Mouse (Mus musculus) Muller cell, postnatal 12 days (primary cell): Measurements from ENCODE around the gene Grpel1.

ENCODE experiments used
- DNase-seq: peaks from one replicate; pipeline ENCODE4 v3.0.0-alpha.2; 2015; ENCODE audit errors: inconsistent ontology term

The Grpel1 gene

DNA sequence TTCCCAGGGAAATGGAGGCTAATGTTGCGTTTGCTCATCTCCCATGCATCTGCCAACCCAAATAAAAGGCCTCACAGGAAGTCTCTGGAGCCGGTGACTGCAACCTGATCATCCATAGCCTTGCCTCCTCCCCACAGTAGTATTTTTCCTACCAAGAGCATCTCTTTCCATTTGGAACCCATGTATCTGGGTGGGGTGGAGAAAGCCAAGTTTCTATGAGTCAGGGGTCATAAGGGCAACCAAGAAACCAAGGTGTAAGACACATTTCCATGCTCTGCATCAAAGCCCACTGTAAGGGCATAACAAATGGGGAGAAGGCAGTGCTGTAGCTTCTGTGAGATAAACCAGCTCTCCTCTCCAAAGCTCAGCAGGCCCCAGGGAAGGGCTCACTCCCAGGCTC is 3.6 kb upstream of the Grpel1 start:
- no peak for DNase-seq

DNA sequence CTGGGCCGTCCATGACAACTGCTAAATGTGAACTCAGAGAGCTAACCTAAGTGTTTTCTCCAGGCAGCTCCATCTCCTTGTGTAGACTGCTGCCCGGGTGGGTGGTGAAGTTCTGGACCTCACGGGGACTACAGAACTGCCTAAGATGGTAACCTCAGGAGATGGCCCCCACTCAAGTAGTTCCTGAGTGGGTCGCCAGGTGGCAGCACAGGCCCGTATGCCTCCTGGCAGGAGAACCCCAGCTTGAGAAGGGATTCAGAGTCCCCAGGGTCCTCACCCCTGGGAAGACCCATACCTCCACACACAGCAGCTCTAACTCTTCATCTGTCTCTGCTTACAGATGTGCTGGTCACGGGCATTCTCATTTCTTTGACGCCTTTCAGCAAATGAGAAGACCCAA is 2.0 kb upstream of the Grpel1 start:
- DNase-seq = peak; percentile 70

DNA sequence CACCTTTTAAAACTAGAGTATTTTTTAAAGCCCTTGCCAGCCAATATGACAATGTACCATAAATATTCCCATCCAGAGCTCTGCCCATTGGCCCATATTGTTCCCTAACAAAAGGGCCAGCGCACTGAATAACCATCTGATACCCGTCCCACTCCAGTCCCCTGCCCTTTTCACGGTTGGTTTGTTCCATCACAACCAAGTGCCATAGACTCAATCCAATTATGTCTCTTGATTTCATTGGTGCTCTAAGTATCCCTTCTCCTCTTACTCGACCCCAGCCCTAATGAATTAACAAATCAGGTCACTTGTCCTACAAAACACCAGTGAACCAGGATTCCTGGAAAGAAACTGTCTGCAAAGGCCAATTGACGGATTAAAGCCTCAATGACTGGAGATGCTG is 1.4 kb upstream of the Grpel1 start:
- peak; percentile 66 for DNase-seq

DNA sequence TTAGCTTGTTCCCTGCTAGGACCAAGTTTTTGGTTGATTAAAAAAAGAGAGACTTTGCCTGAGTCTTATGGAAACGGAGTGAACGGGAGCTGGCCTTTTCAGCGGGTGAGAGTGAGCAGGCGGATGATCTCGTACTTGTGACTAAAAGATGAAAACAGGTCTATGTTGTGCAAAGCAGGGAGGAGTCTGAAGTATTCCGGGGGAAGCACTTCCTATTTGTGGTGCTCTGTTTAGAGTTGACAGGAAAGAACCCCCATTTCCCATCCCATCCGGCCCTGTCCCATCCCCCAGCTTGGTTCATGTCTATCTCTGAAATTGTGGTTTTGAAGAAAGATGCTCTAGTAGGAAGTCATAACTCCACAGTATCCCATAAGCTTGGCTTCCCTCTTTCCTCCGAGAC is 1.1 kb downstream of the Grpel1 start:
- DNase-seq = no peak

DNA sequence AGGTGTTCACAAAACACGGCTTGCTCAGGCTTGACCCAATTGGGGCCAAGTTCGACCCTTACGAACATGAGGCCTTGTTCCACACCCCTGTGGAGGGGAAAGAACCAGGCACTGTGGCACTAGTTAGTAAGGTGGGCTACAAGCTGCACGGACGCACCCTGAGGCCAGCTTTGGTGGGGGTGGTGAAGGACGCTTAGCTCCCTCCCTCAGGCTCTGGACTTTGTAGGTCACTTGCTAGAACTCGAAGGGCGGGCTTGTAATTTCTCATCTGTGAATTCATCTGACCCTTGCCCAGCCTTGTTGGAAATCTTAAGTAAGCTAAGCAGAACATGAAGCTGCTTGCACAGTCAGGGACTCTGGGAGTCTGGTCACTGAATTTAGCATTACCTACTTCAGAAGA is 6.4 kb downstream of the Grpel1 start:
- no peak for DNase-seq

DNA sequence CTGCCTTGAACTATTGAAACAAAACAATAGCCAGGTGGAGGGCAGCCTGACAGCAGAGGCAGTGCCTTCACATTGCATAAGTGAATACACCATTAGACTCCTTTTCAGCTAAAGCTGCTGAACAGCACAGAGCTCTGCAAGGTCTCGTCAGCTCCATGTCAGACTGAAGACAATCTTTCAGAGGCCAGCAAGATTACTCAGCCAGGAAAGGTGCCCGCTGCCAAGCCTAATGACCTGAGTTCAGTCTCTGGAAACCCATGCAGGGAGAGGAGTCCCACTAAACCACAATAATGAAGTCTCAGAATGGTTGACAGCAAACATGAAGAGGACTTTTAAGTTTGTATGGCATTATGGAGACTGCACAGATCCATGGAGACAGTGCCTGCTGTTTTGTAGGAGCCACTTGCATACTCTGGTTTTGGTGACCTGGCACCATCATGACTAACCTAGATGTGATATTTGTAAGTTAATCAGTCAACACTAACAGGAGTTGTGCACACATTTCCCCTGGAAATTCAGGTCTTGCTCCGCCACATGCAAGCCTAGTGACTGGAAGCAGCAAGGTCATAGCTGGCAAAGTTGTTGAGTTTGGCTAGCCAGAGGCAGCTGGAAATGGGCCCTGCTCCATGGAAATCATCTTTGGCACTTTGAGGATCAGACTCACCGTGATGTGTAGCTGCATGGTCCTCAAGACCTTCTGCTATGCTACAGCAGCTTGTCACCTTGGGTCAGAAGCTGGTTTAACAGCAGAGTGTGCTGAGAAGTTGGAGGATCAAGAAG is 8.3 kb downstream of the Grpel1 start:
- no peak for DNase-seq

DNA sequence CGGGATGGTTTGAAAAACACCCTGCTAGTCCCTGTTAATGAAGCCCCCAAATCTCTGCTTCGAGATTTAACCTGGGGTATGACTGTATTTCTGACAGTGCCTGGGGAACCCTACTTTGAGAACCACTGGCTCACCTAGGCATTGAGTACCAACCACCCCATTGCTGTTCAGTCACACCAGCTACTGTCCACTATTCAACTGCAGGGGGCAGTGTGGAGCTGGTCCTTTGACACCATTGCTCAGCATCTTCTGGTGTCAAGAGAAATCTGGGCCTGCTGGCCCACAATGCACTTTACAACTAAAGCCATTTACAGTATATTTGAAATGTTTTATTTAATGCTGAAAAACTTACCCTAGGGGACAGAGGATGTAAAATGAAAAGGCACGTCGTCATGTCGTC is 9.5 kb downstream of the Grpel1 start:
- DNase-seq = no peak

DNA sequence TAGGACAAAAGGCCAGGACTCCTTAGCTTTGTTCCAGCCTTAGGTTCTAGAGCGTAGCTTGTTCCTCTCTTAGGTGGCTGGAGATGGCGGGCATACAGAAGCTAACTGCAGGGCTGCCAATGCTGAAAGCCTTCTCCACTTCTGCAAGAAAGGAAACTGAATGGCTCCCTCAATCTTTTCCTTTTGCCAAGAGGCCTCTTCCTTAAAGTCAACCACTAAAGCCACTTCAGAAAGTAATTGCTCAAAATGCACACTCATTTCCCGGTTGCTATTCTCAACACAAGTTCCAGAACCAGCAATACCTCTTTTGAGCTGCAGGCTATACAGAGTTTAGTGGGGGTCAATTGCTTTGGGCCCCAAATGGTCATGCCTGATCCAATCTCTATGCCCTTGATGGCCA is 12.7 kb downstream of the Grpel1 start:
- DNase-seq = no peak

DNA sequence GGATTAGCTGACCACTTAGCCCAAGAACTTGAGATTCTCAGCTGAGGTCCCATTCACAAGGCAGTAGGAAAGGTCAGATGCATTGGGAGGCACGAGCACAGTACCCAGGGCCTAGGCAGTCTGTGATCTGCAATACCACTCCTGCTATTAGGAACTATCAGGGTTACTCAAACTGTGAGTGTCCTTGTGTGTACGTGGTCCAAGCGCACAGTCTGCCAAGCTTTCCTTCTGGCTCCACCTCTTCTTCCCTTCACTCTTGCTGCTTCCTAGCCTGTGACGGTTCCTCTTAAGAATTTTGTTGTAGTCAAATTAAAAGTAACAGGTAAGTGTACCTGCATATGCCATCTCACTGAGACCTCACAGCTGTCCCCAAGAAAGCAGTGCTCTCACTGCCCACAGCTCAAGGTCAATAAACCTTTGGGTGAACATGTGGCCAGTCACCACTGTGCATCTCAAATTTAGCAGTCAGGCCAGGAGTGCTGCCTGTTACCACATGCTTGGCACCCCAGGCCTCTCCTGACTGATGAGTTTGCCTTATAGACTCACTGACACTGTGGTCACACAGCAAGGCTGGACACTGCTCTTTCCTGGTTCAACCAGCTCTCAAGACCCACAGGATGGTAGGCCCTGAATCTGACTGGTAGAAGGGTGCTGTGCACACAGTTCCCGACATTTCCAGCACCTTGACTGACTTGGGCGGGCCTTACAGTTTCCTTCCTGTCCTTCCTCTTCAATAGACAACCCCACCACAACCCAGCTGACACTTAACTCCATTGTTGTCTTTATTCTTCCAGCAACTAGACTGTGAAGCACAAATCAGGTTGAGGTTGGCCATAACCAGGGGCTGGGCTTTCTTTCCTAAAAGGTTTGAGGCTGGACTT is 14.0 kb downstream of the Grpel1 start:
- no peak for DNase-seq

DNA sequence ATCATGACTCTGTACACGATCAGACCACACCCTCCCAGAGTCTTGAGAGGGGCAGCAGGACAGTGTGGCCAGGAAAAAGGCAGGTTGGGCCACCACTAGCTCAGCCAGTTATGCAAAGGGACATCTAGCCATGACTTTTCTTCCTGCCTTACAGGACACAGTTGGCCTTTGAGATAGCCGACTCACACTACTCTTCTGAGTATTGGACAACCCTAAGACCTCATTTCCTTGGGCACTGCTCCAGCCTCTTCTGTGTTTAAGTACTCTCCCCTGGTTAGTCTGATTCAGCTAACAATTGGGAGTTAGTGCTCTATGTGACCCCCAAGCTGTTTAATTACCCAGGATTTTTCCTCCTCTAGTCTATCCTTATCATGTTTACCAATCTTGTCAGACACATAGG is 14.9 kb downstream of the Grpel1 start:
- no peak for DNase-seq

DNA sequence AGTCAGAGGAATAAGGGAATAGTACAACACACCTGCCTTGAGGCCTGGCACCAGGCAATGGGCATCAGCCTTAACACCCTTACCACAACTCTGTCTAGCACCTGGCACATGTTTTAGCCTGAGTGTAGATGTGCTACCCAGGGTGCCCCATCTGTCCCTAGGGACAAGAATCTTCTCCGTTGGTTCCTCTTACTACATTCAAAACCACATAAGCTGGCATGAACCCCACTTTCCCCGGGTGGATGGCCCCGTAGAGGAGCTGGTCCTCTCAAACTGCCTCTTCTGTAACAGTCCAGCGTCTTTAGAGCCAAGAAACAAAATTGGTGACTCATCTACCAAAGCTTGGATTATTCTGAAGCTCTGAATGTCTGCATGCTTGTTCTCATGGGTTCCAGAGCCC is 15.6 kb downstream of the Grpel1 start:
- DNase-seq = peak; percentile 60

DNA sequence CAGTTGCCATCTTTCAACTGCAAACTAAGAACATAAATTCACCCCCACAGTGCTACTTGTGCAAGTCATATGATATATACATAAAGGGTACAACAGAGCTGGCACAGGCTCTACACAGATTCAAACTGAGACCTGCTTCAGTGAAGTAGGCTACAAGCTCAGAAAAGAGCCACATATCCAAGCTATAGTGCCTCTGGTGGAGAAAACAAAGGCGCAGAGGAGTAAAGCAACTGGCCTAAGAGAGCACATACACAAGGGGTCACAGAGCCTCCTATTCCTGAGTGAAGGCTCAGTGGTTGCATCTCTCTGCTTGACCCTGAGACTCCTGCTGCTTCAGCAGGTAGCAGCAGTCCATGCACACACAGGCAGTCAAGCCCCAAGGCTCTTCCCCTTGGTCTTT is 16.3 kb downstream of the Grpel1 start:
- no peak for DNase-seq

DNA sequence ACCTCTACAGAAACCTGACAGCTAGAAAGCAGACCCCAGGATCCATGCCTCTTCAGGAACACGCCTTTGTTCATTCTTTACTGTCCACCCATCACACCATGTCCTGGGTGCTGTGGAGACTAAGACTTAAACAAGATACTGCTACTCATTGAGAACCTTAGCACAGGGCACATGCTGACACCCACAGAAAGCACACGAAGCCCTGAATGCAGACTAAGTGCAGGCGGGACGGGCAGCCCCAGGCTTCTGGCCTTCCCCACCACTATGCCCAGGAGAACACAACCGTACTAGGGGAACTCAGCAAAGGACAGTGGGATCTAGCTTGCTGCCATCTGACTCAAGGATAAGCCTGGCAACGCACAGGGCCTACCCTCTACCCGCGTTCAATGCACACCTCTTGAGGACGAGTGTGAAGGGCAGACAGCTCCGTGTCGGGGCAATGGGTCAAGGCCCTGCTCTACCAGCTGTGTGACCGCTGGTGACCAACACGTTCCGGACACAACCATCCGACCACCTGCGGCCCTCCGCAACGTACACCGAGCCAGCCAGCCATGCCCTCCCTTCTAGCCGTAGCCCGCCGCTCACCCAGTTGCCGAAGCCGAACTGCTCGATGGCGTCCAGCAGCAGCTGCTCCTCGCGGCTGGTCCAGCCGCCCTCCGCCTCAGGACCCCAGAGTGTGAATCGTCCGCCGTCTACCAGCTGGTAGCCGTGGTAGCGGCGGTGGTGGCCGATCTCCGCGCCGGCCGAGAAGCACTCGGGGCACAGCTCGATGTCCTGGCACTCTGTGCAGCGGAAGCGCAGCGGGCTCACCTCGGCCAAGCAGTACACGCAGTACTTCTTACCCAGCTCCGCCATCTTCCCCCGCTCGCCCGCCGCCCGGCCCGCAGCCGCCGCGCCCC is 18.7 kb downstream of the Grpel1 start:
- DNase-seq = peak; percentile 49

DNA sequence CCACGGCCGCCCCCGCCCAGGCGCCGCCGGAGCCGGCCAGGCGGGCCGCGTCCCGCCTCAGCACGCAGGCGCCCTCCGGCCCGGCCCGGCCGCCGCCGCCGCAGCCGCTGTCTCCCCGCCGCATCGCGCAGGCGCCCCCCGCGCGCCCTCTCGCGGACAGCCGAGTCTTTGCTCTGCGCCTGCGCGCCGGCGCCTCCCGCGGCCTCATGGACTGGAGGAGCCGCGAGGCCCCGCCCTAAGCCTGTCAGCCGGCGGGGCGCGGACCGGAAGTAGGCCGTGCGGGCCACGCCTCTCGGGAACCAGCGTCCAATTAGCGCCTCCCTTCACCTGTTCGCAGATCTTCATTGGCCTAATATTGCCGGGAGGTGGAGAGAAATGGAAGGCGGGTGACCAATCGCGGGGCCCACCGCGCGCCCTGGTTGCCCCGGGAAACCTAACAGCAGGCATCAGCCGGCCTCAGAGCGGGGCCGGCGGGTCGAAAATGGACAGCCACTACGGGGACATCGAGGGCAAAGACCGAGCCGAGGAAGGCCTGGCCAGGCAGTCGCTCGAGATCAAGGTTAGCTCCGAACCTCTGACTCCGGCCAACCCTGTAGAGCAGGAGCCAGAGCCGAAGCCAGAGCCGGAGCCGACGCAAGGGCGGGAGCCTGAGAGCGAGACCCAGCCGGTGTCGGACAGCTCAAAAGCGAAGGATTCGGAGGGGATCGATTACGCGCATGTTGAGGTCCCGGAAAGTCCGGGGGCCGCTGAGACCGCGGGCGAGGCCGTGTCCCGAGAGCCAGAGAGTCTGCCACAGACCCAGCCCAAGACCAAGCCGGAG is 19.6 kb downstream of the Grpel1 start, which contains the start of the genes Tada2b and Ccdc96:
TSS of gene Tada2b (minus strand) at position 115 of the 820 bp plus-strand sequence.
TSS of gene Ccdc96 (plus strand) at position 418 of the 820 bp plus-strand sequence.
- DNase-seq = peak; percentile 100

DNA sequence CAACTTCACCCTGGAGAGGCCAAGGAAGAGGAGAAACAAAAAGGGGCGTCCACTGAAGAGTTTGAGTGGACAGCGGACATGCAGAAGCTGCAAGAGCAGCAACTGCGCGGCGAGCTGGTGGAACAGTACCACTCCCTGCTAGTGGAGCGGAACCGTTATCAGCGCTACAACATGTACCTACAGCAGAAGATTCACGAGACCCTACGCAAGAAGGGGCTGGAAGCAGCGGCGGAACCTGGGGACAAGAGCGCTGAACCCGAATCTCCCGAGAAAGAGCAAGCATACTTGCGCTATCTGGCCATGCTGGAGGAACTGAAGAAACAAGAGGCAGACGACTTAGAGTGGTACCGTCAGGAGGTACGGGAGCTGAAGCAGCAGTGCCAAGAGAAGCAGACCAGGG is 20.5 kb downstream of the Grpel1 start:
- DNase-seq = no peak

DNA sequence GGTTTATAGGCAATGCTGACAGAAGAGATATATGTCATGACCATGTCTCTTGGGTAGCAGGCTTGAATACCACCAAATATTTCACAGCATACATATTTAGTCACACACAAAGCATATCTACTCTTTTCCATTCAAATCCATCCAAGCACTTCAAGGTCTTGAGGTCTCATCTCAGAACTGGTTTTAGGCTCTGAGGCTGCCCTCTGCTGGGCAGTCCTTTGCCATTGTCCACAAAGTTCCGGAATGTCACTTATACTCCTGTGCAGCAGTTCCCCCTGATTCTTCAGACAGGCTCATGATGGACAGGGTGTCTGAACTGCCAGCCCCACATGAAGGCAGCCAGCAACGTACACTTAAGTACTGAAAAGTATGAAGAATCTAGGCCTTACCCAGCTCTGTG is 24.4 kb downstream of the Grpel1 start:
- no peak for DNase-seq

DNA sequence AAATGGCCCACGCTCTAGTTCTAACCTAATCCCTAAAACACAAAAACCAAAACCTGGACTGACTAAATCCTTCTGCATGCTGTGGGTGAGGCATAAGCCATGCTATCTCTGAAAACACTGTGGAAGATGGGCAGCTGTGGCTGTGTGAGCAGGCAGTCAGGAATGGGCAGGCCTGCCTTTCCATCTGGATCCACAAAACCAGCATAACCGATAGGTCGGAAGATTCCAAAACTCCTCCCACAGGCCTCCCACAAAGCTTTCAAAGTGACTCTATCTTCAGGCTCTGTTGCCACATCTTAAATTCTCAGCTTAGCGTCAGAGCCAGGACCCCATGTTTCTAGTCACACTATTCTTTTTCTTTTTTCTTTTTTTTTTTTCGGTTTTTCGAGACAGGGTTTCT is 29.1 kb downstream of the Grpel1 start:
- DNase-seq = no peak

DNA sequence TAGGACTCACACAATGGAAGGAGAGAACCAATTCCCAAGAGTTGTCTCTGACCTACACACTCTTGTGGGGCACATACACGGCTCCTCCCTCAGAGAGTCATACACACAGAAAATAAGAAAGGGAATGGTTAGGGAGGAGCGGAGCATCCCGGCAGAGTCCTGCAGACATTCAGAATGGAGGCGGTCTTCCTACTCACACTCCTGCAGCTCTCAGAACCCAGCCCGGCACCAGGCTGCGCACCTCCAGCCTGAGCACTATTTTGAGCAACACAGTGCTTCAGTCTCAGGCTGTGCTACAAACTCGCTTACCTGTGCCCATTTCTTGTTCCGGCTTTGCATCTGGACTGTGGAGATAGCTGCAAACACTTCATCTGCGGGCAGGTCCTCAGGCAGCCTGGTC is 29.9 kb downstream of the Grpel1 start:
- DNase-seq = no peak

DNA sequence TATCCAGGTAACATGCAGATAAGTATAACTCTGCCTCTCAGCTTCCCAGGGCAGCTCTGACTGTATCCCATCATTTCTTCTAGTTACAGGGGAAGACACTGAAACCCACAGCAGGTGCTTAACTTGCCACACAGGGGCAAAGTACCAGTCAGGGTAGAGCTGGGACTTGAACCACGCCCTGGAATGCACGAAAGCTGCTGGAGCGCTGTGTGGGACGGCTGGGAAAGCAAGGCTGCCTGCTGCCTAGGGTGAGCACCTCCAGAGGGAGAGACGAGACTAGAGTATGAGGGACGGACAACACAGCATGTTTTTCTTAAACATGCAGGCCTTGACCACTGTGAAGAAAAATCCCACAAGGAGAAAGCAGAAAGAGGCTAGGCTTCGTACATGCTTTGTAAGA is 40.4 kb downstream of the Grpel1 start:
- no peak for DNase-seq

DNA sequence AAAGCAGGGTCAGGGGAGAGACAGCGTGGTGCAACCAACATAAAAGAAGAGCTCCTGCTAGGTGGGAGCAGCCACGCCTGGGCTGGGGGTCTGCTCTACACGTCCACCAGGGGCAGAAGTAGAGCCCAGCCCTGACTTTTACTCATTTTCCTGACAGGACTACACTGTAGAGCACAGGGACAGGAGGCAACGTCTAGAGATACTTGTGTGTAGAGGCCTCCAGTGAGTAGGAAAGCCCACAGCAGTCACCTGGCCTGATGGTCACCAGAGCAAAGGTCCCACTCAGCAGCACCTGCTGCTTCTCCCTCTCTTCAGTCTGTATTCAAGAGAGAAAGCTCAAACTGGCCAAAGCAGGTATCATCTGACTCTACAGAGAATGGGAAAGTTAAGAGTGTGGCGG is 40.8 kb downstream of the Grpel1 start:
- DNase-seq = no peak

DNA sequence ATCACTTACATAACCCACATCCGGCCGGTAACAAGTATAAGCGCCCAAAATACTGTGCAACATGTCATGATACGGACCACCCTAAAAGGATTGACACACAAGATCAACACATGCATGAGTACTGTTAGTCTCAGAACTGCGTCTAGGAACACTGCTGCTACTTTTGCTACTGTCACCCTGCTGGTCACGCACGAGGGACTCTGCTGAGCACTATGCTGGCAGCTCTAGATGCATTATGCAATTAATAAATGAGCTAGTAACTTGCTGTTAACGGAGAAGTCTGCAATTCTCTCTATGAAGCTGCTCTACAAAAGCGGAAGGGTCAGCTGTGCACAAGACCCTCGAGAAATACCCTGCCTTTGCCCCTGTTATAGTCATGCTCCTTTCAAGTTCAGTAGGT is 43.6 kb downstream of the Grpel1 start:
- no peak for DNase-seq
